Mouse (Mus musculus): ENCODE measurements around the gene Hist1h4m. TPM values are rescaled to one million over a fixed set of nuclear protein-coding genes. Genes with fewer than 3 reads are reported as not detected.
A peak's percentile ranks its signal among the peaks of the same experiment; 100 is the strongest.
"Not testable (repeated sequence)": the region's sequence is repeated elsewhere in the genome, so short reads cannot be mapped to it uniquely, and the experiment has no call there.

Hist1h4m gene
- total and polyA plus RNA-seq, 2 experiments from 2014 or later, result 1.8 to 2.3 TPM

DNA sequence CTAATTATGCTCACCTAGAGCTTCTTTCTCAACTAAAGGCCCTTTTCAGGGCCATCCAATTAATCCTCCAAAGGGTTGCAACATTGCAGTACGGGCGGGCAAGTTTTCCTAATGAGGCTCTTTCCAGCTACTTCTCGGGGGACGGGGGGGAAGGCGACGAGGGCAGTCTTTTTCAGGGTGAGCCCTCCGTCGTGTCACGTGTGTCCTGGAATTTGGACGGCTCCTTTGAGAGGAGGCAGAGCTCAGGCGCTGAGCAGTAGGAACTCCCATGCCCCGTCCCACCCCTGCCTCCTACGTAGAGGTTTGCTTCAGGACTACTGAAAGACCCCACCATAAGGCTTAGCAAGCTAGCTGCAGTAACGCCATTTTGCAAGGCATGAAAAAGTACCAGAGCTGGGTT is 546 bp downstream of the Hist1h4m start:
- H3K4me3 ChIP-seq (ENCODE audit: low read depth, low read length); H3K36me3 ChIP-seq (ENCODE audit: insufficient read depth, low read length); H3K27ac ChIP-seq (ENCODE audit: low read depth, low read length); DNase-seq (ENCODE audit: low spot score); H3K27me3 ChIP-seq (ENCODE audit: insufficient read depth, low read length); H3K4me1 ChIP-seq (ENCODE audit: insufficient read depth, low read length); H3K9me3 ChIP-seq (ENCODE audit: low read length); H3K9ac ChIP-seq (replicated peaks; ENCODE audit: low read length, poor library complexity, severe bottlenecking): not testable (repeated sequence)
- WGBS, result 0% methylated on average over 13 of the region's 14 CpGs
- H3K4me2 ChIP-seq (ENCODE audit: low read depth, low read length, poor library complexity, severe bottlenecking), result peak overlapping the region; percentile 9; the same call in 1 of the 2 replicates
- ATAC-seq (ENCODE audit: low FRiP score), result peak; percentile 44; the same call in 1 of the 2 replicates

GRCm38 (mm10) chr13:21820082-21820890 is 8.7 kb downstream of the Hist1h4m start:
- 64% methylated on average over 7 of the region's 16 CpGs for WGBS
- not testable (repeated sequence) for H3K4me3 ChIP-seq (ENCODE audit: low read depth, low read length); DNase-seq (ENCODE audit: low spot score); H3K9ac ChIP-seq (replicated peaks; ENCODE audit: low read length, poor library complexity, severe bottlenecking); H3K4me1 ChIP-seq (ENCODE audit: insufficient read depth, low read length); H3K36me3 ChIP-seq (ENCODE audit: insufficient read depth, low read length); H3K27ac ChIP-seq (ENCODE audit: low read depth, low read length); H3K9me3 ChIP-seq (ENCODE audit: low read length); H3K4me2 ChIP-seq (ENCODE audit: low read depth, low read length, poor library complexity, severe bottlenecking); H3K27me3 ChIP-seq (ENCODE audit: insufficient read depth, low read length); ATAC-seq (ENCODE audit: low FRiP score)

DNA sequence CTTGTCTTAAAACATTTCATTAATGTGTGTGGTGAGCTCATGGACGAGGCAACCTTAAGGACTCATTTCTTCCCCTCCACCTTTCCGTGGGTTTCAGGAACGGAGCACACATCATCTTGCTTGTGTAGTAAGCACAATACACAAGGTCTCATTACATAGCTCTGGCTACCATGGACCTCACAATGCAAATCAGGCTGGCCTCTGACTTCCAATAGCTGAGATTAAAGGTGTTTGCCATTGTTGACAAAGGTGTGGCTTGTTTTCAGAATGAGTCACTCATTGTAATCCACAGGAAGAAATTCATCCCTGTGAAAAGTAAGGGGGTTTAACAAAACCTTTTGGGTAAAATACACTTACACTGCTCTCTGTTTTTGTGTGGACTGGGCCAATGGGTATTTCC is 17.0 kb downstream of the Hist1h4m start:
- no peaks in the 10 kb centered on the region for H3K27me3 ChIP-seq (ENCODE audit: insufficient read depth, low read length)

DNA sequence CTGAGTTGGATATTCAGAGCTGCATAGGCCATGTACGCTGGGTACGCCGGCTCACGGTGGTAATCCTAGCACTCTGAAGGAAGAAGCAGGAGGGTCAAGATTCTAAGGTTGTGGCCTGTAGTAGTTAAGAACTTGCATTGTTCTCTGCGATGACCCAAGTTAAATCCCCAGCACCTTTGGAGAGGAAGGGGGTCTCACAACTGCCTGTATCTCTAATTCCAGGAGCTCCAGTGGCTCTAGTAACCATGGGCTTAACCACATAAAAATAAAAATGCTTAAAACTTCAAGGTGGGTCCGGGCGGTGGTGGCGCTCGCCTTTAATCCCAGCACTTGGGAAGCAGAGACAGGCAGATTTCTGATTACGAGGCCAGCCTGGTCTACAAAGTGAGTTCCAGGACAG is 18.8 kb downstream of the Hist1h4m start:
- TF ChIP-seq CTCF (IDR thresholded peaks at IDR 0.05), result no peak
- no peaks in the 10 kb centered on the region for H3K4me1 ChIP-seq (ENCODE audit: insufficient read depth, low read length)
- H3K9me3 ChIP-seq (ENCODE audit: low read length), result no peaks in the 10 kb centered on the region
- no peaks in the 10 kb centered on the region for H3K27me3 ChIP-seq (ENCODE audit: insufficient read depth, low read length)
- no peak overlapping the region for H3K27ac ChIP-seq (ENCODE audit: low read depth, low read length)
- no peaks in the 10 kb centered on the region for H3K36me3 ChIP-seq (ENCODE audit: insufficient read depth, low read length)
- DNase-seq (ENCODE audit: low spot score) (no peak), ATAC-seq (ENCODE audit: low FRiP score) (no peak)
- no peak overlapping the region for H3K4me3 ChIP-seq (ENCODE audit: low read depth, low read length)
- WGBS, result 85% methylated on average over 10 of the region's 10 CpGs
- no peak overlapping the region for H3K4me2 ChIP-seq (ENCODE audit: low read depth, low read length, poor library complexity, severe bottlenecking)
- no peak overlapping the region for H3K9ac ChIP-seq (replicated peaks; ENCODE audit: low read length, poor library complexity, severe bottlenecking)

More for the DNA sequence above, 17.0 kb downstream of the Hist1h4m start:
- Histone ChIP-seq H3K9ac (replicated peaks; ENCODE audit: low read length, poor library complexity, severe bottlenecking) (no peak overlapping the region), H3K4me3 (ENCODE audit: low read depth, low read length) (no peak overlapping the region), H3K9me3 (ENCODE audit: low read length) (no peaks in the 10 kb centered on the region), H3K27ac (ENCODE audit: low read depth, low read length) (no peak overlapping the region), H3K4me1 (ENCODE audit: insufficient read depth, low read length) (no peaks in the 10 kb centered on the region), H3K4me2 (ENCODE audit: low read depth, low read length, poor library complexity, severe bottlenecking) (no peak overlapping the region), H3K36me3 (ENCODE audit: insufficient read depth, low read length) (no peaks in the 10 kb centered on the region)
- DNase-seq (ENCODE audit: low spot score), result no peak
- WGBS, result 84% methylated on average over 3 of the region's 3 CpGs
- no peak for ATAC-seq (ENCODE audit: low FRiP score)
- no peak for TF ChIP-seq CTCF (IDR thresholded peaks at IDR 0.05)

DNA sequence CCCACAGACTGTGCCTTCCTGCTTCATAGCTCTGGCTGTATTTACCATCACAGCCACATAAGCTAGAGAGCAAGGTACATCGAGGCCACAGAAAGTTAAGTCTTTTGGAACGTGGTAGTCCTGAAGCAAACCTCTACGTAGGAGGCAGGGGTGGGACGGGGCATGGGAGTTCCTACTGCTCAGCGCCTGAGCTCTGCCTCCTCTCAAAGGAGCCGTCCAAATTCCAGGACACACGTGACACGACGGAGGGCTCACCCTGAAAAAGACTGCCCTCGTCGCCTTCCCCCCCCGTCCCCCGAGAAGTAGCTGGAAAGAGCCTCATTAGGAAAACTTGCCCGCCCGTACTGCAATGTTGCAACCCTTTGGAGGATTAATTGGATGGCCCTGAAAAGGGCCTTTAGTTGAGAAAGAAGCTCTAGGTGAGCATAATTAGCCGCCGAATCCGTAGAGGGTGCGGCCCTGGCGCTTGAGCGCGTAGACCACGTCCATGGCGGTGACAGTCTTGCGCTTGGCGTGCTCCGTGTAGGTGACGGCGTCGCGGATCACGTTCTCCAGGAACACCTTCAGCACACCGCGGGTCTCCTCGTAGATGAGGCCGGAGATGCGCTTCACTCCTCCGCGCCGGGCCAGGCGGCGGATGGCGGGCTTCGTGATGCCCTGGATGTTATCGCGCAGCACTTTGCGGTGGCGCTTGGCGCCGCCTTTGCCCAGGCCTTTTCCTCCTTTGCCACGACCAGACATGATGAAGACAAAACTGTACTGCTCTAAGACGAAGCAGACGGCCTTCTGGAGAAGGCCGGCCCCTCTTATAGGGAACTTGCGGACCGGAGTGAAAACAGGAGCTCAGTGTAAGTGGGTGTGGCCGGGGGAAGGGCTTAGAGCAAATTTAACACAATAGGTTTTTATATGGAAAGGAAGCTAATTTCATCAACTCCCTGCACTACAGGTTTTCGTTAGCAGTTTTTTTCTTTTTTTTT is 20.2 kb downstream of the Hist1h4m start, which contains the start of gene Hist1h4n:
Hist1h4n (minus strand) TSS at position 779 of the 977 bp plus-strand sequence.
- under 1% methylated on average over 22 of the region's 58 CpGs for WGBS
- H3K9me3 ChIP-seq (ENCODE audit: low read length); H3K4me3 ChIP-seq (ENCODE audit: low read depth, low read length); H3K9ac ChIP-seq (replicated peaks; ENCODE audit: low read length, poor library complexity, severe bottlenecking); H3K27ac ChIP-seq (ENCODE audit: low read depth, low read length); H3K27me3 ChIP-seq (ENCODE audit: insufficient read depth, low read length); H3K36me3 ChIP-seq (ENCODE audit: insufficient read depth, low read length); H3K4me1 ChIP-seq (ENCODE audit: insufficient read depth, low read length); DNase-seq (ENCODE audit: low spot score): not testable (repeated sequence)
- H3K4me2 ChIP-seq (ENCODE audit: low read depth, low read length, poor library complexity, severe bottlenecking), result peak within 1 kb of the TSS; percentile 22; the same call in 1 of the 2 replicates
- ATAC-seq (ENCODE audit: low FRiP score), result peak; percentile 83

DNA sequence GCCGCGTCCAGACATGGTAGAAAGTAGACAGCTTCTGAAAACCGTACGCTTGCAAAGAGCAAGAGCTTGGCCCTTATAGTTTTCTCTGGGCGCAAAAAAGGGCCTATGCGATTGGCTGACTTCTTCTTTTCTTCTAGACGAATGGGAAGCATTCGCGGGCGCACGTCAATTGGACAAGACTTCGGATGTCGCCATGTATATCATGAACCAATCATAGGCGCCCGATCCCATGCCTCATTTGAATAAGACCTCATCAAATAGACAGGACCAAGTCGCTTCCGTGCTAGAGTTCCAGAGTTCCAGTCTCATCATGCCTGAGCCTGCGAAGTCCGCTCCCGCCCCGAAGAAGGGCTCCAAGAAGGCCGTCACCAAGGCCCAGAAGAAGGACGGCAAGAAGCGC is 21.9 kb downstream of the Hist1h4m start, which contains the start of the genes Hist1h2ap and Hist1h2br:
Hist1h2ap (minus strand) TSS at position 47 of the 400 bp plus-strand sequence.
Hist1h2br (plus strand) TSS at position 283 of the 400 bp plus-strand sequence.
- not testable (repeated sequence) for H3K4me2 ChIP-seq (ENCODE audit: low read depth, low read length, poor library complexity, severe bottlenecking); H3K4me1 ChIP-seq (ENCODE audit: insufficient read depth, low read length); H3K36me3 ChIP-seq (ENCODE audit: insufficient read depth, low read length); H3K27me3 ChIP-seq (ENCODE audit: insufficient read depth, low read length); DNase-seq (ENCODE audit: low spot score); H3K9ac ChIP-seq (replicated peaks; ENCODE audit: low read length, poor library complexity, severe bottlenecking); H3K4me3 ChIP-seq (ENCODE audit: low read depth, low read length); H3K27ac ChIP-seq (ENCODE audit: low read depth, low read length); H3K9me3 ChIP-seq (ENCODE audit: low read length)
- WGBS, result no CpG with 5 or more reads among the region's 24 CpGs
- peak; percentile 96 for ATAC-seq (ENCODE audit: low FRiP score)

GRCm38 (mm10) chr13:21840508-21840907 is 29.0 kb downstream of the Hist1h4m start:
- not testable (repeated sequence) for H3K9ac ChIP-seq (replicated peaks; ENCODE audit: low read length, poor library complexity, severe bottlenecking); DNase-seq (ENCODE audit: low spot score); H3K4me3 ChIP-seq (ENCODE audit: low read depth, low read length); H3K4me1 ChIP-seq (ENCODE audit: insufficient read depth, low read length); H3K4me2 ChIP-seq (ENCODE audit: low read depth, low read length, poor library complexity, severe bottlenecking); H3K27ac ChIP-seq (ENCODE audit: low read depth, low read length); H3K9me3 ChIP-seq (ENCODE audit: low read length); H3K36me3 ChIP-seq (ENCODE audit: insufficient read depth, low read length); H3K27me3 ChIP-seq (ENCODE audit: insufficient read depth, low read length)
- 0 out of 2 replicates have a peak, but pooled peaks have one; percentile 65 for ATAC-seq (ENCODE audit: low FRiP score)
- no CpG with 5 or more reads among the region's 4 CpGs for WGBS

DNA sequence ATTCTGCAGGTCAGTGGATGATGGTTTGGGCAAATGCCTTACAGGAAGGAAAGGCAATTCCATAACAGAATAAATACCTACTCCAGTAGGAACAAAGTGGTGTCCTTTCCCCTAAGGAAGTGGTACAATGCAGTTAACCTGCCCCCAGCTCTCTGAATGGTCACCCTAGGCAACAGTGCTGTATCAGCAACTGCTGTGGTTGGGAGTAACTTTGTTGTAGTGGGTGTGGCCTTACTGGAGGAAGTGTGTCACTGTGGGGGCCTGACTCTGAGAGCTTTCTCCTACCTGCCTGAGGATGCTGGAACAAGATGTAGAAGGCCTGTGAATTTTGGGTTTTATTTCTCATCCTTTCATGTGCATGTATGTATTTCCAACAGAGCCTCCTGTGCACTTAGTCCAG is 34.8 kb downstream of the Hist1h4m start:
- H3K27ac ChIP-seq (ENCODE audit: low read depth, low read length); DNase-seq (ENCODE audit: low spot score); H3K4me1 ChIP-seq (ENCODE audit: insufficient read depth, low read length); H3K27me3 ChIP-seq (ENCODE audit: insufficient read depth, low read length); H3K4me3 ChIP-seq (ENCODE audit: low read depth, low read length); H3K9ac ChIP-seq (replicated peaks; ENCODE audit: low read length, poor library complexity, severe bottlenecking); ATAC-seq (ENCODE audit: low FRiP score); H3K36me3 ChIP-seq (ENCODE audit: insufficient read depth, low read length); H3K9me3 ChIP-seq (ENCODE audit: low read length); H3K4me2 ChIP-seq (ENCODE audit: low read depth, low read length, poor library complexity, severe bottlenecking): not testable (repeated sequence)
